Mouse (Mus musculus): Measurements from ENCODE around the gene Dnajc17. TPM values are rescaled to one million over a fixed set of nuclear protein-coding genes. Genes with fewer than 3 reads are reported as not detected.

Dnajc17 gene
- polyA plus RNA-seq (2012; ENCODE audit: insufficient read depth, low replicate concordance), result 2.4 and 23.7 TPM in 2 replicates

DNA sequence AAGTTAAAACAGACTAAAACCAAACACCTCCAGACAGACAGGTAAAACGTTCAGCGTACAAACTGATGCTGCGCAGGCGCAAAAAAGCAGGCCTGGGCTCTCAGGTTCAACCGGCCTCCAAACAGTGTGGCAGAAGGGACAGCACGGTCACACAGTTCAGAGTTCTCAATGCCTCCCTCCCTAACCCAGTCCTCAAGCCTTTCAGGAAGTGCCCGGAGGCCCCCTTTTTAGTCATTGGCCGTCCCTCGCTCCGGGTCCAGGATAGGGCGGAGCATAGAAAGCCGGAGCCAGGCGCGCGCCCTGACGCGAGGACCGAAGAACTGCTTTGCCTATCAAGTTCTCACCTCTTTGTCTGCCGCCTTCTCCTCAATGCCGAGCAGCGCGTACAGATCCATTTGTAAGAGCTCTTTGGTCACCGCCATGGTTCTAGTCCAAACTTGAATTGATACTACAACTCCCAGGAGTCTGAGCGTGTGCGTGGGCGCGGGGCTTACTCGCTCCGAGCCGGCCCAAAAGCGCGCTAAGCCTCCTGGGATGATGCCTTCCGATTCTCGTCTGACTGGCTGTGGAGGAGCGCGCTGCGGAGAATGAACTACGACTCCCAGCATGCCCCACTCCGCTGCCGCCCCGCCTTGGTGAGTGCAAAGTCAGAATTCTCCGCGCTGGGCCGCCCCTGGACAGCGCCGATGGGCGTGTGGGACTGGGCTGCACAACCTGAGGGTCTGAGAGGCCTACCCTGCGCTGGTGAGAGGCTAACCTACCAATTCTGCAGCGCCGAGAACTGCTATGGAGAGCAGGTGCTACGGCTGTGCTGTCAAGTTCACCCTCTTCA is at the start of gene Dnajc17, which contains the start of gene Zfyve19:
Gene Dnajc17, minus strand, starts transcription at position 452 of the 832 bp plus-strand sequence.
Gene Zfyve19, plus strand, starts transcription at position 274 of the 832 bp plus-strand sequence.
- H3K36me3 ChIP-seq (replicated peaks; ENCODE audit: low read length), result peaks cover 34% of the 10 kb centered on the region
- peaks cover 33% of the 10 kb centered on the region for H3K4me1 ChIP-seq
- peak within 1 kb of the TSS; percentile 99 for H3K4me3 ChIP-seq (replicated peaks)
- H3K9me3 ChIP-seq, result no peaks in the 10 kb centered on the region
- TF ChIP-seq GATA1 (IDR thresholded peaks at IDR 0.05; ENCODE audit: borderline replicate concordance, low read length), result no peak
- TF ChIP-seq FLI1 (IDR thresholded peaks at IDR 0.05; ENCODE audit: low read length), result no peak
- no peaks in the 10 kb centered on the region for H3K27me3 ChIP-seq (replicated peaks)

GRCm38 (mm10) chr2:119254976-119255375 is 46.4 kb upstream of the Dnajc17 start:
- Histone ChIP-seq H3K4me3 (replicated peaks) (no peak overlapping the region), H3K27me3 (replicated peaks) (peaks cover 35% of the 10 kb centered on the region), H3K4me1 (peaks cover 12% of the 10 kb centered on the region), H3K9me3 (no peaks in the 10 kb centered on the region), H3K36me3 (replicated peaks; ENCODE audit: low read length) (no peaks in the 10 kb centered on the region)
- TF ChIP-seq GATA1 (IDR thresholded peaks at IDR 0.05; ENCODE audit: borderline replicate concordance, low read length) (no peak), FLI1 (IDR thresholded peaks at IDR 0.05; ENCODE audit: low read length) (no peak)

GRCm38 (mm10) chr2:119250826-119251478 is 42.4 kb upstream of the Dnajc17 start:
- Histone ChIP-seq H3K4me3 (replicated peaks) (peak overlapping the region; percentile 85), H3K36me3 (replicated peaks; ENCODE audit: low read length) (no peaks in the 10 kb centered on the region), H3K4me1 (peaks cover 20% of the 10 kb centered on the region), H3K9me3 (no peaks in the 10 kb centered on the region), H3K27me3 (replicated peaks) (peaks cover 49% of the 10 kb centered on the region)
- TF ChIP-seq FLI1 (IDR thresholded peaks at IDR 0.05; ENCODE audit: low read length), result no peak
- TF ChIP-seq GATA1 (IDR thresholded peaks at IDR 0.05; ENCODE audit: borderline replicate concordance, low read length), result peak; percentile 98

DNA sequence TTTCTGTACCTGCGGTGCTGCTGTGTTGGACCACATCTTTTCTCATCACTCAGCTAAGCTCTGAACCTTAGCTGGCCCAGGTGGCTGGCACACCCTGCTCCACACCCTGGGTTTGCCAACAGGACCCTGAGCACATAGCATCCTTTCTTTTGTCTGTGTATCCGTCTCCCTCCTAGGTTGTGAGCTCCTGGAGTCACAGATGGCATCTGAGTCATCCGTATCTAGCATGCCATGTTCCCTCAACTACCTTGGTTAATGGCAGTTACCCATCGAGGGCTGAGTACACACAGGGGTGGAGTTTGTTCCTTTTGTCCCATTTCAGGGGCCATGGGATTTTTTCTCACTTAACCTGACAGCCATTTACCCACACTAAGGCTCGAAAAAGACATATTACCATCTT is 41.8 kb upstream of the Dnajc17 start:
- Histone ChIP-seq H3K4me1 (peaks cover 24% of the 10 kb centered on the region), H3K9me3 (no peaks in the 10 kb centered on the region), H3K27me3 (replicated peaks) (peaks cover 49% of the 10 kb centered on the region), H3K4me3 (replicated peaks) (no peak overlapping the region), H3K36me3 (replicated peaks; ENCODE audit: low read length) (no peaks in the 10 kb centered on the region)
- TF ChIP-seq GATA1 (IDR thresholded peaks at IDR 0.05; ENCODE audit: borderline replicate concordance, low read length), result no peak
- TF ChIP-seq FLI1 (IDR thresholded peaks at IDR 0.05; ENCODE audit: low read length), result no peak

DNA sequence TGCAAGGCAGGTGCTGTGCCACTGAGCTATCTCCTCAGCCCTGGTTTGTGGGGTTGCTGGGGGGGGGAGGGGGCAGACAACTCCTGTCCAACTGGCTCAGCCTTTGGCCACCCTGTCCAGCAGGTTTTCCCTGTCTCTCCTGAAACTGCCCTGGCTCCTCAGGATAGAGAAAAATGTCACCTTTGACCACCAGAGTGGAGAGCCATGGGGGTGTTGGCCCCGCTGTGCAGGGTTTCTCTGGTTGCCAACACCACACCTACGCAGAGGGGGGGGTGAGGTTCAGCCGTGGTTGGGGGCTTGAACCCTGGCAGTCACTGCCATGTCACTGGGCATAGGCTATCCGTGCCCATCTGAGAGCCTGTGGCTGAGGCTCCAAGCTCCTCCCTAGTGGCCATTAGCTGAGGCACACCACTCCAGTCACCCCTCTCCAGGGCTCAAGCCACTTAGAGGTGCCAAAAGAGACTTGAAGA is 41.0 kb upstream of the Dnajc17 start:
- Histone ChIP-seq H3K4me1 (peaks cover 29% of the 10 kb centered on the region), H3K9me3 (no peaks in the 10 kb centered on the region), H3K4me3 (replicated peaks) (no peak overlapping the region), H3K36me3 (replicated peaks; ENCODE audit: low read length) (no peaks in the 10 kb centered on the region), H3K27me3 (replicated peaks) (peaks cover 49% of the 10 kb centered on the region)
- no peak for TF ChIP-seq FLI1 (IDR thresholded peaks at IDR 0.05; ENCODE audit: low read length)
- TF ChIP-seq GATA1 (IDR thresholded peaks at IDR 0.05; ENCODE audit: borderline replicate concordance, low read length), result no peak

- H3K4me1 ChIP-seq, result peaks cover 29% of the 10 kb centered on the region
- H3K27me3 ChIP-seq (replicated peaks), result peaks cover 49% of the 10 kb centered on the region
- no peak for TF ChIP-seq GATA1 (IDR thresholded peaks at IDR 0.05; ENCODE audit: borderline replicate concordance, low read length)
- TF ChIP-seq FLI1 (IDR thresholded peaks at IDR 0.05; ENCODE audit: low read length), result no peak
- no peak overlapping the region for H3K4me3 ChIP-seq (replicated peaks)
- H3K9me3 ChIP-seq, result no peaks in the 10 kb centered on the region
- no peaks in the 10 kb centered on the region for H3K36me3 ChIP-seq (replicated peaks; ENCODE audit: low read length)
Measured at GRCm38 (mm10) chr2:119247904-119248303, 39.3 kb upstream of the Dnajc17 start.

DNA sequence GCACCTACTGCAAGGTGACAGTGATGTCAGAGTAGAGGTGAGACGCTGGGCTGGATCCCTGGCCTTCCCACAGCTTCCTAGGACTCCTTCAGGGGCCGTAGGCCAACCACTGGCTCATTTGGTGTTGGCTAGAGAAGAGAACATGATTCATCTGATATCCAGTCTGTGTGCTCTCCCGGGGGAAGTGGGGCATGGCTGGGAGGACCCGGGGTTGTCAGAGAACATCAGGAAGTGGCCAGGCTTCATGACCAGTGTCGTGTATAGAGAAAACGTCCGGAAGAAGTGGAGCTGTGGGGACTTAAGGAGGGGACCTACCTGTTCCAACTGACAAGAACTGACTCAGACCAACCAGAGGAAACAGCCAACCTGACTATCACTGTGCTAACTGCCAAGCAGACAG is 36.7 kb upstream of the Dnajc17 start:
- Histone ChIP-seq H3K27me3 (replicated peaks) (peaks cover 67% of the 10 kb centered on the region), H3K36me3 (replicated peaks; ENCODE audit: low read length) (no peaks in the 10 kb centered on the region), H3K4me1 (peaks cover 25% of the 10 kb centered on the region), H3K9me3 (no peaks in the 10 kb centered on the region), H3K4me3 (replicated peaks) (no peak overlapping the region)
- TF ChIP-seq GATA1 (IDR thresholded peaks at IDR 0.05; ENCODE audit: borderline replicate concordance, low read length) (no peak), FLI1 (IDR thresholded peaks at IDR 0.05; ENCODE audit: low read length) (no peak)

DNA sequence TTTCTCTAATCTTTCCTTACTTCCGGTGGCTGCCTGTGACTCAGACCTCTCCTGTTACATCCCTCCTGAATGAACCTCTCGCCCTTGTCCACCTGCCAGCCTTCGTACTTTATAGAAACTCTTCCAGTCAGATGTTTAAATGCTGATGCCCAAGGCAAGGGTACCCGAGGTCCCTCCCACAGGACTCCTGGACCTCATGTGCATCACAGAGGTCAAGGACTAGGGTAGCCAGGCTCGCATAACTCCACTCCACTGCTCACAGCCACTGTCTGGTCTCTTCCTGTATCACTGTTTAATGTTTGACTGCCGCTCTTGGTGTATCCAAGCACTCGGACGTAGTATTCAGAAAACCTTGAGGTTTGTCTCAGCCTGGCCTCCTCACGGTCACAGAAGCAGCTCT is 34.0 kb upstream of the Dnajc17 start:
- peaks cover 71% of the 10 kb centered on the region for H3K27me3 ChIP-seq (replicated peaks)
- no peaks in the 10 kb centered on the region for H3K9me3 ChIP-seq
- TF ChIP-seq GATA1 (IDR thresholded peaks at IDR 0.05; ENCODE audit: borderline replicate concordance, low read length) (no peak), FLI1 (IDR thresholded peaks at IDR 0.05; ENCODE audit: low read length) (no peak)
- no peak overlapping the region for H3K4me3 ChIP-seq (replicated peaks)
- no peaks in the 10 kb centered on the region for H3K36me3 ChIP-seq (replicated peaks; ENCODE audit: low read length)
- H3K4me1 ChIP-seq, result peaks cover 30% of the 10 kb centered on the region

DNA sequence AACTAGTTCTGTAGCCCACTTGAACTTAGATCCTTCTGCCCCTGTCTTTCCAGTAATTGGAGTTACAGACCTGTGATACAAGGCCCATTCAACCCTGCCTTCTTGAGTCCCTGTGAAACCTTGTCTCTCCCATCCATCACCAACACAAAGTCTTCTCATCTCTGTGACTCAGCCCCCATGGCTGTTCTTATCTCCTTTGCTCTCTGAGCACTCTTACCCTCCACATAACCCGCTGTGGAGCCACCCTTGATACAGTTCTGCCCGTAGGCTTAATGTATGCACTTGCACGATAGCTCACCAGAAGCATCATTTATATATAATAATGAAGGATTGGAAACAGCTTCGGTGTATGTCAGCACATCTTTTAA is 32.2 kb upstream of the Dnajc17 start:
- peaks cover 82% of the 10 kb centered on the region for H3K27me3 ChIP-seq (replicated peaks)
- no peaks in the 10 kb centered on the region for H3K36me3 ChIP-seq (replicated peaks; ENCODE audit: low read length)
- no peak overlapping the region for H3K4me3 ChIP-seq (replicated peaks)
- H3K9me3 ChIP-seq, result no peaks in the 10 kb centered on the region
- TF ChIP-seq FLI1 (IDR thresholded peaks at IDR 0.05; ENCODE audit: low read length), result no peak
- no peak for TF ChIP-seq GATA1 (IDR thresholded peaks at IDR 0.05; ENCODE audit: borderline replicate concordance, low read length)
- H3K4me1 ChIP-seq, result peaks cover 32% of the 10 kb centered on the region

All from megakaryocyte, embryonic 14.5 days (primary cell).